Mouse (Mus musculus): ENCODE results near the gene Abhd14a. TPM values are rescaled to one million over a fixed set of nuclear protein-coding genes. Genes with fewer than 3 reads are reported as not detected.

Abhd14a gene
- polyA plus RNA-seq, 1 experiment from 2014 or later, result 43.2 TPM

- no peak overlapping the region for H3K4me3 ChIP-seq (ENCODE audit: low read depth, low read length)
- H3K27ac ChIP-seq (replicated peaks; ENCODE audit: low read depth, low read length), result no peak overlapping the region
- H3K9ac ChIP-seq (ENCODE audit: low read length), result no peak overlapping the region
- H3K4me1 ChIP-seq (ENCODE audit: control insufficient read depth, insufficient read depth, low read length), result peaks cover 18% of the 10 kb centered on the region
- no peak overlapping the region for H3K4me2 ChIP-seq (ENCODE audit: low read depth, severe bottlenecking)
- WGBS, result 78% methylated on average over 4 of the region's 4 CpGs
- ATAC-seq (ENCODE audit: insufficient number of reproducible peaks, low FRiP score, low TSS enrichment, low read depth) (no peak), DNase-seq (ENCODE audit: low spot score) (no peak)
- H3K36me3 ChIP-seq (ENCODE audit: control insufficient read depth, insufficient read depth, low read length), result 0 out of 2 replicates have a peak, but pooled peaks cover 2% of the 10 kb centered on the region
- H3K27me3 ChIP-seq (ENCODE audit: control insufficient read depth, insufficient read depth, low read length), result no peaks in the 10 kb centered on the region
- no peaks in the 10 kb centered on the region for H3K9me3 ChIP-seq (ENCODE audit: control insufficient read depth, low read length)
Measured at GRCm38 (mm10) chr9:106444836-106445235, 2.6 kb downstream of the Abhd14a start.

GRCm38 (mm10) chr9:106442680-106443079 lies 4.8 kb downstream of the Abhd14a start:
- no peak for ATAC-seq (ENCODE audit: insufficient number of reproducible peaks, low FRiP score, low TSS enrichment, low read depth)
- no peaks in the 10 kb centered on the region for H3K9me3 ChIP-seq (ENCODE audit: control insufficient read depth, low read length)
- no peak overlapping the region for H3K27ac ChIP-seq (replicated peaks; ENCODE audit: low read depth, low read length)
- H3K27me3 ChIP-seq (ENCODE audit: control insufficient read depth, insufficient read depth, low read length), result no peaks in the 10 kb centered on the region
- 80% methylated on average over 5 of the region's 5 CpGs for WGBS
- 0 out of 2 replicates have a peak, but pooled peaks cover 2% of the 10 kb centered on the region for H3K36me3 ChIP-seq (ENCODE audit: control insufficient read depth, insufficient read depth, low read length)
- no peak overlapping the region for H3K9ac ChIP-seq (ENCODE audit: low read length)
- H3K4me1 ChIP-seq (ENCODE audit: control insufficient read depth, insufficient read depth, low read length), result peaks cover 11% of the 10 kb centered on the region
- DNase-seq (ENCODE audit: low spot score), result no peak
- no peak overlapping the region for H3K4me3 ChIP-seq (ENCODE audit: low read depth, low read length)
- H3K4me2 ChIP-seq (ENCODE audit: low read depth, severe bottlenecking), result no peak overlapping the region

- Histone ChIP-seq H3K27ac (replicated peaks; ENCODE audit: low read depth, low read length) (no peak overlapping the region), H3K9me3 (ENCODE audit: control insufficient read depth, low read length) (no peaks in the 10 kb centered on the region), H3K36me3 (ENCODE audit: control insufficient read depth, insufficient read depth, low read length) (peaks cover 18% of the 10 kb centered on the region; the same call in 1 of the 2 replicates), H3K4me2 (ENCODE audit: low read depth, severe bottlenecking) (no peak overlapping the region; the same call in 1 of the 2 replicates), H3K4me1 (ENCODE audit: control insufficient read depth, insufficient read depth, low read length) (peaks cover 9% of the 10 kb centered on the region), H3K4me3 (ENCODE audit: low read depth, low read length) (no peak overlapping the region), H3K27me3 (ENCODE audit: control insufficient read depth, insufficient read depth, low read length) (no peaks in the 10 kb centered on the region), H3K9ac (ENCODE audit: low read length) (no peak overlapping the region)
- no peak for ATAC-seq (ENCODE audit: insufficient number of reproducible peaks, low FRiP score, low TSS enrichment, low read depth)
- 80% methylated on average over 9 of the region's 9 CpGs for WGBS
- no peak for DNase-seq (ENCODE audit: low spot score)
Measured at GRCm38 (mm10) chr9:106436566-106436965, 10.9 kb downstream of the Abhd14a start.

- Histone ChIP-seq H3K9ac (ENCODE audit: low read length) (no peak overlapping the region), H3K36me3 (ENCODE audit: control insufficient read depth, insufficient read depth, low read length) (peaks cover 25% of the 10 kb centered on the region), H3K4me1 (ENCODE audit: control insufficient read depth, insufficient read depth, low read length) (peaks cover 16% of the 10 kb centered on the region), H3K27me3 (ENCODE audit: control insufficient read depth, insufficient read depth, low read length) (no peaks in the 10 kb centered on the region), H3K4me3 (ENCODE audit: low read depth, low read length) (no peak overlapping the region), H3K9me3 (ENCODE audit: control insufficient read depth, low read length) (no peaks in the 10 kb centered on the region), H3K27ac (replicated peaks; ENCODE audit: low read depth, low read length) (no peak overlapping the region), H3K4me2 (ENCODE audit: low read depth, severe bottlenecking) (no peak overlapping the region)
- DNase-seq (ENCODE audit: low spot score), result no peak
- ATAC-seq (ENCODE audit: insufficient number of reproducible peaks, low FRiP score, low TSS enrichment, low read depth), result no peak
- 82% methylated on average over 7 of the region's 7 CpGs for WGBS
Measured at GRCm38 (mm10) chr9:106433389-106433788, 14.1 kb downstream of the Abhd14a start.

GRCm38 (mm10) chr9:106430015-106430264 lies 17.5 kb downstream of the Abhd14a start:
- Histone ChIP-seq H3K9me3 (ENCODE audit: control insufficient read depth, low read length) (no peaks in the 10 kb centered on the region), H3K4me3 (ENCODE audit: low read depth, low read length) (peak overlapping the region; percentile 92), H3K27me3 (ENCODE audit: control insufficient read depth, insufficient read depth, low read length) (no peaks in the 10 kb centered on the region), H3K4me2 (ENCODE audit: low read depth, severe bottlenecking) (peak overlapping the region; percentile 80), H3K4me1 (ENCODE audit: control insufficient read depth, insufficient read depth, low read length) (peaks cover 10% of the 10 kb centered on the region; the same call in 1 of the 2 replicates), H3K9ac (ENCODE audit: low read length) (peak overlapping the region; percentile 98), H3K36me3 (ENCODE audit: control insufficient read depth, insufficient read depth, low read length) (peaks cover 20% of the 10 kb centered on the region), H3K27ac (replicated peaks; ENCODE audit: low read depth, low read length) (peak overlapping the region; percentile 95)
- ATAC-seq (ENCODE audit: insufficient number of reproducible peaks, low FRiP score, low TSS enrichment, low read depth) (no peak), DNase-seq (ENCODE audit: low spot score) (no peak)
- 3% methylated on average over 4 of the region's 4 CpGs for WGBS

DNA sequence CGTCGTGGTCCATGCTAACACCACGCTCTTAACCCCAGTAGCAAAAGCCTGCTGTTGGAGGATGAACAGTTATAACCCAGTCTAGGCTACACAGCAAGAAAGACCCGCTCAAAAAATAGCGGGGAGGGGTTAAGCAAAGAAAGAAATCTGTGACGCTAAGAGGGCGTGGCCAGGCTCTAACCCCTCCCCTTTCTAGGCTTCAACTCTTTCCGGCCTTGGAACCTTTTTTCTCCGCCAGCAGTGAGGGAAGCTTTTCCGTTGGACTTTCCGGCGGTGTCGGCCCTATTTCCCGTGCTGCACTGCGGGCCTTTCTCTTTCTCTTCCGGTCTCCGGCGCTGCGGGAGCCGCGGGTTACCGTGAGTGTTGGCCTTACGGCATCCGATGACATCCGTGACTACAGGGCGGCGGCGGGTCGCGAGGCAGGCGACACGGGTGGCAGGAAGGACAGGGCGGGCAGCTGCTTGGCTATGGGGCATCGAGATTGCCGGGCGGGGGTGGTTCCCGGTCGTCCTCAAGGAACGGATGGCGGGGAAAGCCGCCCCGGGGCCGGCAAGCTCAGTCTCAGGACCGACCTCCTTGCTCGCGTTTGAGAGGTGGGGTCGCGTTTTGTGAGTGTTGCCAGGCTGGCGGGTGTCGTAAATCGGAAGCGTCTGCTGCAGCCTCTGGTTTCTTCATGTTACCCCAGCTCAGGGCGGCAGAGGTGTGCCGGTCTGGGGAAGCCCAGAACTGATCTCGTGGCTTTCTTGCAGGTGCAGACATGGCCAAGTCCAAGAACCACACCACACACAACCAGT lies 18.1 kb downstream of the Abhd14a start, which contains the start of gene Rpl29:
Gene Rpl29 (plus strand): TSS at position 234 of the 794 bp plus-strand sequence.
- Histone ChIP-seq H3K27me3 (ENCODE audit: control insufficient read depth, insufficient read depth, low read length) (no peaks in the 10 kb centered on the region), H3K4me1 (ENCODE audit: control insufficient read depth, insufficient read depth, low read length) (peaks cover 10% of the 10 kb centered on the region; the same call in 1 of the 2 replicates), H3K9ac (ENCODE audit: low read length) (peak within 1 kb of the TSS; percentile 98), H3K4me2 (ENCODE audit: low read depth, severe bottlenecking) (peak within 1 kb of the TSS; percentile 80), H3K27ac (replicated peaks; ENCODE audit: low read depth, low read length) (peak within 1 kb of the TSS; percentile 95), H3K4me3 (ENCODE audit: low read depth, low read length) (peak within 1 kb of the TSS; percentile 92), H3K36me3 (ENCODE audit: control insufficient read depth, insufficient read depth, low read length) (peaks cover 19% of the 10 kb centered on the region), H3K9me3 (ENCODE audit: control insufficient read depth, low read length) (no peaks in the 10 kb centered on the region)
- under 1% methylated on average over 55 of the region's 55 CpGs for WGBS
- peak; percentile 97 for DNase-seq (ENCODE audit: low spot score)
- peak; percentile 88 for ATAC-seq (ENCODE audit: insufficient number of reproducible peaks, low FRiP score, low TSS enrichment, low read depth)

DNA sequence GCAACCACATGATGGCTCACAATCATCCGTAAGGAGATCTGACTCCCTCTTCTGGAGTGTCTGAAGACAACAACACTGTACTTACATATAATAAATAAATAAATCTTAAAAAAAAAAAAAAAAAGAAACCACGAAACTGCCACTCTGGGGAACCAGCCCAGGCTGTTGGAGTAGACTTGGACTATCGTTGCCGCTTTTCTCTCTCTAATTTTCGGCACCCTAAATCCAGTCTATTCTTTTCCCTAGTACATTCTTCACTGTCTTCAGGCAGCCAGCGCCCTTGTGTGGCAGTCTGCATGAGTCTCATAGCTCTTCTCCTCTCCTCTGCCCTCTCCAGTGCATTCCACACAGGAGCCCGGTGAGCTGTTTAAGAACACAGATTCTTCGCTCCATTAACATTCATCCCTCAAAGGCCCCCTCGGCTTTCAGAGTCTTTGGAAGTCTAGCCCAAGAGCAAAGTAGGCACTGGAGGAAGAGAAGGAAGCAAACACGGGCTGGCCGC lies 18.7 kb downstream of the Abhd14a start:
- peak overlapping the region; percentile 92 for H3K4me3 ChIP-seq (ENCODE audit: low read depth, low read length)
- DNase-seq (ENCODE audit: low spot score), result no peak
- H3K27ac ChIP-seq (replicated peaks; ENCODE audit: low read depth, low read length), result peak overlapping the region; percentile 89
- 21% methylated on average over 11 of the region's 11 CpGs for WGBS
- H3K9me3 ChIP-seq (ENCODE audit: control insufficient read depth, low read length), result no peaks in the 10 kb centered on the region
- peaks cover 19% of the 10 kb centered on the region for H3K36me3 ChIP-seq (ENCODE audit: control insufficient read depth, insufficient read depth, low read length)
- no peaks in the 10 kb centered on the region for H3K27me3 ChIP-seq (ENCODE audit: control insufficient read depth, insufficient read depth, low read length)
- ATAC-seq (ENCODE audit: insufficient number of reproducible peaks, low FRiP score, low TSS enrichment, low read depth), result peak; percentile 58
- H3K4me1 ChIP-seq (ENCODE audit: control insufficient read depth, insufficient read depth, low read length), result peaks cover 10% of the 10 kb centered on the region; the same call in 1 of the 2 replicates
- peak overlapping the region; percentile 73 for H3K9ac ChIP-seq (ENCODE audit: low read length)
- H3K4me2 ChIP-seq (ENCODE audit: low read depth, severe bottlenecking), result peak overlapping the region; percentile 55

GRCm38 (mm10) chr9:106421865-106422160 lies 25.7 kb downstream of the Abhd14a start:
- Histone ChIP-seq H3K9me3 (ENCODE audit: control insufficient read depth, low read length) (no peaks in the 10 kb centered on the region), H3K27me3 (ENCODE audit: control insufficient read depth, insufficient read depth, low read length) (no peaks in the 10 kb centered on the region), H3K4me1 (ENCODE audit: control insufficient read depth, insufficient read depth, low read length) (peaks cover 32% of the 10 kb centered on the region), H3K9ac (ENCODE audit: low read length) (no peak overlapping the region), H3K4me2 (ENCODE audit: low read depth, severe bottlenecking) (peak overlapping the region; percentile 21), H3K4me3 (ENCODE audit: low read depth, low read length) (no peak overlapping the region), H3K36me3 (ENCODE audit: control insufficient read depth, insufficient read depth, low read length) (no peaks in the 10 kb centered on the region), H3K27ac (replicated peaks; ENCODE audit: low read depth, low read length) (no peak overlapping the region)
- ATAC-seq (ENCODE audit: insufficient number of reproducible peaks, low FRiP score, low TSS enrichment, low read depth), result peak; percentile 73
- peak; percentile 93 for DNase-seq (ENCODE audit: low spot score)
- 0% methylated on average over 3 of the region's 3 CpGs for WGBS

All from limb, embryonic 11.5 days (tissue).